Mouse (Mus musculus) testis, adult 2 months (tissue): ENCODE data around the gene Ablim1. TPM values are rescaled to one million over a fixed set of nuclear protein-coding genes. Genes with fewer than 3 reads are reported as not detected.

Experiments
- H3K27ac ChIP-seq: fragments of 200-500 bp; 2 replicates; pipeline ENCODE4 v1.5.1; 2012; ENCODE audit warnings: low read depth, low read length; ENCODE audit not compliant: control insufficient read depth, insufficient read depth
- H3K27me3 ChIP-seq: fragments of 200-500 bp; 2 replicates; pipeline ENCODE4 v1.6.1; 2012; ENCODE audit warnings: mild to moderate bottlenecking, low read length, moderate library complexity; ENCODE audit not compliant: control insufficient read depth, insufficient read depth
- H3K36me3 ChIP-seq: fragments of 200-500 bp; 2 replicates; pipeline ENCODE4 v1.6.1; 2012; ENCODE audit warnings: mild to moderate bottlenecking, low read length; ENCODE audit not compliant: control insufficient read depth, insufficient read depth
- H3K4me1 ChIP-seq: fragments of 200-500 bp; 2 replicates; pipeline ENCODE4 v1.6.1; 2012; ENCODE audit warnings: low read length; ENCODE audit not compliant: control insufficient read depth, insufficient read depth
- H3K4me3 ChIP-seq: fragments of 200-500 bp; 2 replicates; pipeline ENCODE4 v1.5.1; 2012; ENCODE audit warnings: low read depth, mild to moderate bottlenecking, low read length, moderate library complexity, mixed read lengths; ENCODE audit not compliant: control insufficient read depth
- CTCF ChIP-seq: fragments of 200-500 bp; IDR thresholded peaks from 2 replicates; pipeline ENCODE4 v1.5.1; 2012; ENCODE audit warnings: low read depth, mild to moderate bottlenecking, inconsistent platforms, low read length, moderate library complexity; ENCODE audit not compliant: control insufficient read depth, insufficient read depth, insufficient replicate concordance
- POLR2A ChIP-seq: fragments of 200-500 bp; IDR thresholded peaks from 2 replicates; pipeline ENCODE4 v1.6.1; 2012; ENCODE audit warnings: low read depth, mild to moderate bottlenecking, inconsistent platforms, low read length, moderate library complexity; ENCODE audit not compliant: control insufficient read depth
- polyA plus RNA-seq: library from polyadenylated mRNA; depleted of rRNA; stranded (reverse); fragments of >200 nt; gene quantifications from 2 replicates; pipeline ENCODE4 v1.2.3, GENCODE M21; 2012

The Ablim1 gene
- polyA plus RNA-seq, 1 experiment, result 3.0 TPM

DNA sequence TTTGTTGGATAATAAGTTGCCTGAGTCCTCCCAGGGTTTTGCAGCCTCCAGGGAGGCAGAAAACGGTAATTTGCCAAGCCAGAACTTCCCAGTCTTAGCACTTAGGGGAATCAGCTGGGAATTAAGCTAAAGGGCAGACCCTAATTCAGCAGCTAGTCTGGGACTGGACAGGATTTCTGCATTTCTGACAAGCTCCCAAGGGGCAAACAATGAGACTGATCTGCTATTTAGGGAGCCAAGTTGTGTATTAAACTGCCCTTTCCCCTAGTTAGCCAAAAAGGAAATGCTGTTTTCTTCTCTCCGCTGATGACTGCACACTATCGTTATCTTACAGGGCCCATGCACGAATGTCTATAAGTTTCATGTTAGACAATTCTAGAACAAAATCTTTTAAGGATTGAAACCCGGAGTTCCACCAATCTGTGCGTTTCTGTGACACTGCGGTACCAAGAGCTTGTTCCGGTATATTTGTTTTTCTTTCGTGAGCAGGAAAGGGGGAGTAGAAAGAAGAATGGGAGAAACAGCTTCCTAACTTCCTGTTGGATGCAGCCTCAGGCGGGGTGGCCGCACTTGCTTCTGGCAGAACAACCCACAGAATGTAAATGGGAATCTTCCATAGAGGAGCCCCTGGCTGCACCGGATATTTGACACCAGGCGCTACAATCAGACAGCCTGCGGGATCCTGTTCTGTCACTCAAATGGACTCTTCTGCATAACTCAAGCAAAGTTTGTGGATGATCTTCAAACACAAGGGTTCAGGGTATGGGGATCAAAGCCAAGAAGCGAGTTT, 297.5 kb downstream of the Ablim1 start:
- Histone ChIP-seq H3K4me3 (no peak overlapping the region), H3K4me1 (no peaks in the 10 kb centered on the region), H3K27ac (no peak overlapping the region), H3K27me3 (no peaks in the 10 kb centered on the region), H3K36me3 (no peaks in the 10 kb centered on the region)
- no peak for TF ChIP-seq POLR2A
- TF ChIP-seq CTCF, result no peak

DNA sequence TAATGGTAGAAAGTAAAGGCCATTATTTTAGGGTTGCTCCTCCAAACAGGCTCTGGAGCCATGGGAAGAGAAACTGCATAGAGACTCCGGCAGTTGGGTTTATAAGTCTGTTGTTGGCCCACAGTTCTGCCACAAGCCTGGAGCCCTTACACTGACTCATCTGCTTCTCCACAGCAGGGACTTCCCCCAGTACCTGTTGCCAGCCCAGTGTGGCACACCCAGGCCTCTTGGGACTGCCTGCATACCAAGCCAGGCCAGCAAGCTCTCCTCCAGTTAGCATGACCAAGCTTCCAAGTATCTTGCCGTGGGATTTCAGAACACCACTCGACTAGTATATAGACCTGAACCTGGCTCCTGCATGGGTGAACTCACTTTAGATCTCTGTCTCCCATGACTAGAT, 299.9 kb downstream of the Ablim1 start:
- H3K36me3 ChIP-seq, result no peaks in the 10 kb centered on the region
- no peak overlapping the region for H3K27ac ChIP-seq
- no peaks in the 10 kb centered on the region for H3K4me1 ChIP-seq
- TF ChIP-seq CTCF, result no peak
- no peak for TF ChIP-seq POLR2A
- H3K27me3 ChIP-seq, result no peaks in the 10 kb centered on the region
- no peak overlapping the region for H3K4me3 ChIP-seq

DNA sequence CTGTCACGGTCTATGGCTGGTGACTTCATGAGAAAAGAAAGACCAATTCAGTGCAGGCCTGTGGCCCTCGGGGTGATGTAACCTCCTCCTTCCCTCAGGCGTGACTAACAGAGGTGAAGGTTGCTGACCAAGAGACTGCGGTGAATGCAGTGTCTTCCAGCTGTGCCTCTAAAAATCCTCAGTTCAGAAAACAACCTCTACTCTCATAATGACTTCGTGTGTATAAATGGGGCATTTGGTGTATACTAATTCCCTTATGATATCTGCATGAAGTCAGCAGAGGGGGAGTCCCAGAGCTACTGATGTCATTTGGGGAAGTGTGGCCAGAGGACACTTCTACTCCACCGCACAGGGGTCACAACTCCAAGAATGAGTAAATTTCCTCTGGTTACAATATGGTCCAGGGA, 301.4 kb downstream of the Ablim1 start:
- Histone ChIP-seq H3K36me3 (no peaks in the 10 kb centered on the region), H3K27me3 (no peaks in the 10 kb centered on the region), H3K27ac (no peak overlapping the region), H3K4me3 (no peak overlapping the region), H3K4me1 (no peaks in the 10 kb centered on the region; the same call in 1 of the 2 replicates)
- TF ChIP-seq POLR2A (no peak), CTCF (no peak)

DNA sequence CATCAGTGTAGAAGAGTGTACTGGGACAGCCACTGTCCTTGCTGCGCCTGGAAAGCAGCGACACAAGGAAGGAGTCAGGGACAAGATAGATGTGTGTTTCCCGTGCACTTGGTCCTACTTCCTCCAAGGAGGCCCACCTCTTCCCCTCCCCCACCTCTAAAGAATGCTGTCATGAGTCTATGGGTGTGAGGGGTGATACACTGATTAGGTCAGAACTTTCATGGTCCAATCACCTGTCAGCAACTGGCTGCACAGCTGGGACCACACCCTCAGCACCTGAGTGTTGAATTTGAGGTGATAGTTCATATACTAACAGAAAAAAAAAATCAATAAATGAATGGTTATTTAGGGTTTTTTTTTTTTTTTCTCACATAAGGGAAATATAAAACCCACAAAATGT, 302.7 kb downstream of the Ablim1 start:
- H3K27me3 ChIP-seq, result no peaks in the 10 kb centered on the region
- no peak overlapping the region for H3K4me3 ChIP-seq
- H3K36me3 ChIP-seq, result no peaks in the 10 kb centered on the region
- no peak overlapping the region for H3K27ac ChIP-seq
- H3K4me1 ChIP-seq, result no peaks in the 10 kb centered on the region; the same call in none of the 2 replicates
- TF ChIP-seq CTCF (no peak), POLR2A (no peak)

DNA sequence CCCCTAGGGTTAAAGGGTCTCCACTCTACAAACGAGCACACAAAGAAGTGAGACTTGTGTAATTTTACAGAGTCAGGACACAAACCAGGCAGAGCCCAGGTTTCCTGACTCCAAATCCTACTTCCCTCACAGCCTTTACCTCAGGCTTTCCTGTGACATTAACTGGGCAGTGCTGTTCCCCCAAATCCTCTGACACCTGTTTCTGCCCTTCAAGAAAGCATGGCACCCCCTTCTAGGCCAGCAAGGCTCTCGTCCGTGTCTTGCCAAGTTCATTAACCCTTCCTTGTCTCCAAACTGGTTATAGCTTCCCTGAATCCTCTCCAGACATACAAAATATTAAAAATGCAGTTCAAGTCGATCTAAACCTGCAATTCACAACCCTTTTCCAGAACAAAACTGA, 304.7 kb downstream of the Ablim1 start:
- H3K27me3 ChIP-seq, result no peaks in the 10 kb centered on the region
- no peaks in the 10 kb centered on the region for H3K36me3 ChIP-seq
- no peak overlapping the region for H3K27ac ChIP-seq
- no peak overlapping the region for H3K4me3 ChIP-seq
- H3K4me1 ChIP-seq, result no peaks in the 10 kb centered on the region; the same call in none of the 2 replicates
- no peak for TF ChIP-seq POLR2A
- TF ChIP-seq CTCF, result no peak

DNA sequence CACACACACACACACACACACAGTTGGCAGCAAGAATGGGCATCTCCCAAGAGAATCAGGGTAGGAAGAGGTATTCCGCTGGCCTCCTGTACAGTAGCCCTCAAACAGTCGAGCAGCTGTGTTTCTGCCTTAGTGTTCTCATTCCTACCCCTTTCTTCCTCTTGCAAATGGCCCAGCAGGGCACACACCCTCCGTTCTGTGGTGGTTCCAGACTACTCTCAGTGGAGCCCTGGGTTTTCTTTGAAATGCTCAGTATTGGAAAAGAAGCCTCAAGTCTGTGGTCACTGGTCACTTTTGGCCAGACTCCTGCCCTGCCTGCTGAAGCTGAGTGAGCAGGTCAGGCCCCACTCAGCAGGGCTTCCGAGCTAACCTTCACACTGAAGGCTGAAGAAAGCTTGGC, 305.1 kb downstream of the Ablim1 start:
- Histone ChIP-seq H3K4me3 (no peak overlapping the region), H3K27me3 (no peaks in the 10 kb centered on the region), H3K36me3 (no peaks in the 10 kb centered on the region), H3K27ac (no peak overlapping the region), H3K4me1 (no peaks in the 10 kb centered on the region; the same call in none of the 2 replicates)
- TF ChIP-seq CTCF (no peak), POLR2A (no peak)

DNA sequence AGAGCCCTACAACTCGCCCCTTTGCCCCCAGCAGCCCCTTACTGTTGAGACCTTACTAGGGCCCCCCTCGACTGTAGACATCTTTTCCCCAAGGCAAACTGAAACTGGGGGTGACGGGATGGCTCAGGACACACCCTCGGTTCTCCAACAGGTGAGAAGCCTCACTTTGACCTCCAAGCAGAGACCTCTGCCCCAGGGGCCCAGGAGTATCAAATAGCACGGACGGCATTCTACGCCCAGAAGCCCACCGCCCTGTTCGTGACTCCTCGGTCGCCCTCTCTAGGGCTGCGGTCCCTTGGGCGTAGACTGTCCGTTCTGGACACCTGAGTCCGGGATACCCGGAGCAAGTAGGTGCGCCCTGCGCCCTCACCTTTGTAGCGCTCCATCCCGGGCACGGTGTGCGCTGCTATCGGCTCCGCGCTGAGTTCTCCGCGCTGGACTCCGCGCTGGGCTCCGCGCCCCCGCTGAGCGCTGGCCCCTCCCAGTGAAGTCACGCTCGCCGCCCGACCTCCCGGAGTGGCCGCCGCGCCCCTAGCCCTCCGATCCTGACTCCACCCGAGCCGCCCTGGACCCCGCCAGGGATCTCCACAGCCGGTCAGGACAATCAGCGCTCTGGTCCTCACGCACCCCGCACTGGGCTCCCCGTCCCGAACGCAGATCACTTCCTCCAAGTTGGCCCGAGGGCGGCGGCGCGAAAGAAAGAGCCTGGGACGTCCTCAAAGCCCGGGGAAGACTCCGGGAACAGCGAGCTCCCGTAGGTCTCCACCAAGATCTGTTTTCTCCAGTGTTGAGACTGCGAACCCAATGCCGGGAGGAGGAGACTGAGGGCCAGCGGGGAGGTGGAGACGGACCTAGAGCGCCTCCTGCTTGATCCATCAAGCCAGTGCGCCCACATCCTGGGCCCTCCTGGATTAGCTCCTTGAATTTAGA, 306.7 kb downstream of the Ablim1 start, which contains the start of gene Afap1l2:
TSS of gene Afap1l2 (minus strand) at position 448 of the 930 bp plus-strand sequence.
- no peak within 1 kb of the TSS for H3K27ac ChIP-seq
- no peaks in the 10 kb centered on the region for H3K36me3 ChIP-seq
- H3K27me3 ChIP-seq, result no peaks in the 10 kb centered on the region
- H3K4me3 ChIP-seq, result peak within 1 kb of the TSS; percentile 73
- no peaks in the 10 kb centered on the region; the same call in none of the 2 replicates for H3K4me1 ChIP-seq
- TF ChIP-seq CTCF (peak; percentile 48; the same call in 1 of the 2 replicates), POLR2A (no peak)
